19 mouse cellular contexts compared by ENCODE assay signal in genomic region chr9:14041900-14042435, GRCm38 (mm10).
DNase-seq lines count a peak whose midpoint lies in the region; ATAC-seq and TF ChIP-seq lines count a peak whose summit lies in the region.
"Had no signal": no experiment of that assay in that cellular context is flagged by ENCODE, and none has a peak within 500 bp of the region (broad histone marks: within the 10 kb centered on the region; RNA-seq: fewer than 3 reads in every experiment).

No protein-coding gene starts in this region.

- no peaks in the 10 kb centered on the region for H3K27me3 ChIP-seq in heart, embryonic 13.5 days (replicated peaks)
- H3K27me3 ChIP-seq in embryonic facial prominence, embryonic 15.5 days: no peaks in the 10 kb centered on the region
- no peaks in the 10 kb centered on the region for H3K27me3 ChIP-seq in heart, postnatal 0 days (ENCODE audit: control insufficient read depth, insufficient read depth, low read length)
- H3K27me3 ChIP-seq: hindbrain, embryonic 12.5 days; midbrain, embryonic 13.5 days had no signal

- DNase-seq in heart, adult 18-20 months: no peak
- peak; percentile 43 for DNase-seq in heart, postnatal 0 days (ENCODE audit: low spot score)
- peak; percentile 17 to 47 for DNase-seq in lung, postnatal 4 days
- no peak for DNase-seq in adrenal gland, postnatal 4 days (ENCODE audit: low spot score in 2 of 2)
- DNase-seq: adrenal gland, adult 8-10 months; cerebellum, adult 8-10 months; gastrocnemius, adult 2 months; kidney, adult 11 months; kidney, postnatal 25 days; liver; right cerebral cortex, postnatal 14 days; thymus, adult 2 months had no signal

- H3K9me3 ChIP-seq in heart, embryonic 13.5 days: no peaks in the 10 kb centered on the region
- no peaks in the 10 kb centered on the region for H3K9me3 ChIP-seq in embryonic facial prominence, embryonic 15.5 days (replicated peaks)
- H3K9me3 ChIP-seq in heart, postnatal 0 days (replicated peaks; ENCODE audit: control insufficient read depth, low read length): no peaks in the 10 kb centered on the region
- H3K9me3 ChIP-seq: hindbrain, embryonic 12.5 days; midbrain, embryonic 13.5 days had no signal

- TF ChIP-seq CTCF in heart, postnatal 0 days (IDR thresholded peaks at IDR 0.05; ENCODE audit: low read depth): no peak

- H3K4me1 ChIP-seq in heart, embryonic 13.5 days: peaks cover 15% of the 10 kb centered on the region
- peaks cover 8% of the 10 kb centered on the region; the same call in 1 of the 2 replicates for H3K4me1 ChIP-seq in embryonic facial prominence, embryonic 15.5 days
- peaks cover 16% of the 10 kb centered on the region for H3K4me1 ChIP-seq in heart, postnatal 0 days (ENCODE audit: control insufficient read depth, insufficient read depth)
- H3K4me1 ChIP-seq: hindbrain, embryonic 12.5 days; midbrain, embryonic 13.5 days had no signal

- 0 out of 2 replicates have a peak overlapping the region, but pooled peaks have one; percentile 4 for H3K4me2 ChIP-seq in heart, embryonic 13.5 days
- H3K4me2 ChIP-seq in embryonic facial prominence, embryonic 15.5 days (replicated peaks): no peak overlapping the region
- H3K4me2 ChIP-seq in heart, postnatal 0 days (ENCODE audit: low read depth, low read length): no peak overlapping the region
- H3K4me2 ChIP-seq: hindbrain, embryonic 12.5 days; midbrain, embryonic 13.5 days had no signal

- TF ChIP-seq EP300 in heart, postnatal 0 days (IDR thresholded peaks at IDR 0.05; ENCODE audit: low read depth): no peak

- WGBS in heart, embryonic 13.5 days: 21% methylated on average over 2 of the region's 2 CpGs
- 50% methylated on average over 2 of the region's 2 CpGs for WGBS in embryonic facial prominence, embryonic 15.5 days
- 24% methylated on average over 2 of the region's 2 CpGs for WGBS in heart, postnatal 0 days

- no peaks in the 10 kb centered on the region for H3K36me3 ChIP-seq in heart, embryonic 13.5 days
- H3K36me3 ChIP-seq in embryonic facial prominence, embryonic 15.5 days: no peaks in the 10 kb centered on the region
- no peaks in the 10 kb centered on the region for H3K36me3 ChIP-seq in heart, postnatal 0 days (replicated peaks; ENCODE audit: control insufficient read depth, insufficient read depth, low read length)
- H3K36me3 ChIP-seq: hindbrain, embryonic 12.5 days; midbrain, embryonic 13.5 days had no signal

- no peak overlapping the region for H3K4me3 ChIP-seq in heart, embryonic 13.5 days
- no peak overlapping the region for H3K4me3 ChIP-seq in embryonic facial prominence, embryonic 15.5 days (replicated peaks)
- no peak overlapping the region for H3K4me3 ChIP-seq in heart, postnatal 0 days (ENCODE audit: low read depth, low read length)
- H3K4me3 ChIP-seq: gastrocnemius, adult 2 months; hindbrain, embryonic 12.5 days; midbrain, embryonic 13.5 days had no signal

- no peak overlapping the region for H3K9ac ChIP-seq in heart, embryonic 13.5 days
- no peak overlapping the region for H3K9ac ChIP-seq in embryonic facial prominence, embryonic 15.5 days
- no peak overlapping the region for H3K9ac ChIP-seq in heart, postnatal 0 days (replicated peaks; ENCODE audit: low read depth, low read length)
- H3K9ac ChIP-seq: hindbrain, embryonic 12.5 days; midbrain, embryonic 13.5 days had no signal

- peak overlapping the region; percentile 67 for H3K27ac ChIP-seq in heart, embryonic 13.5 days (replicated peaks)
- 0 out of 2 replicates have a peak overlapping the region, but pooled peaks have one; percentile 30 for H3K27ac ChIP-seq in embryonic facial prominence, embryonic 15.5 days (replicated peaks)
- peak overlapping the region; percentile 25; the same call in 1 of the 2 replicates for H3K27ac ChIP-seq in heart, postnatal 0 days (ENCODE audit: low read depth)
- H3K27ac ChIP-seq: gastrocnemius, adult 2 months; hindbrain, embryonic 12.5 days; macrophage; midbrain, embryonic 13.5 days had no signal

- no peak for ATAC-seq in heart, embryonic 13.5 days (ENCODE audit: extremely low read depth, insufficient number of reproducible peaks, low FRiP score, low TSS enrichment)
- no peak for ATAC-seq in embryonic facial prominence, embryonic 15.5 days (ENCODE audit: insufficient number of reproducible peaks, low FRiP score, low TSS enrichment, low read depth)
- ATAC-seq in heart, postnatal 0 days (ENCODE audit: insufficient read depth, low read depth): peak; percentile 80
- no peak for ATAC-seq in megakaryocyte progenitor cell, adult 5-6 weeks (replicated peaks; ENCODE audit: poor library complexity)
- ATAC-seq: forebrain, embryonic 16.5 days; midbrain, embryonic 13.5 days had no signal

Comparison
In these comparisons a context has a peak if more than half of its experiments do, and no peak if none do; other contexts are left out.
1. DNase-seq: peak in heart, postnatal 0 days (single experiment) and lung, postnatal 4 days (2 of 2); none in heart, adult 18-20 months (0 of 2) and adrenal gland, postnatal 4 days (0 of 2).
2. Peak in every context shown above with its lines, with median percentiles within 50 percentile points of each other: H3K27ac ChIP-seq.